Mouse (Mus musculus) thymus, postnatal 36 days (tissue): Measurements from ENCODE around the gene Armcx1.
"Not testable (repeated sequence)": the region's sequence is repeated elsewhere in the genome, so short reads cannot be mapped to it uniquely, and the experiment has no call there.

Experiments used
- DNase-seq, 2 experiments: peaks; one replicate each; pipeline ENCODE4 v3.0.0; 2022; ENCODE audit warnings: mixed read lengths in 2 of 2

Armcx1 gene

GRCm38 (mm10) chrX:134717752-134718308 is at the start of gene Armcx1:
TSS of gene Armcx1 (plus strand) at chrX:134717963.
- peak; percentile 30 to 55 for DNase-seq

- DNase-seq, result no peak
Observed at GRCm38 (mm10) chrX:134675022-134675421, 42.7 kb upstream of the Armcx1 start.

DNA sequence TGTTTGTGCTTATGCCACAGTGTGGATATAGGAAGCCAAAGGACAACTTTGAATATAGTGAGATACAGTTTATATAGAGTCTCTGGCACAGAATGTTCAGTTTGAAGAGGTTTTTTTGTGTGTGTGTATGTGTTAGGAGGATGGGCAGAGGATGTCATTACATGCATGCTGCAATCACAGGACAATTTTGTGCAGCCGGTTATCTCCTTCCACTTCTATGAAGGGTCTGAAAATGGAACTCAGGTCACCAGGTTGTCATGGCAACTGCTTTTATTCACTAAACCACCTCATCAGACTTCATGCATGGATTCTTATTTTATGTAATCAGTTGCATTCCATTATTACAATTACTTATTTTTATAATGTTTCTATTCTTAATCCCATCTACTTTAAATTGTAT is 41.8 kb upstream of the Armcx1 start:
- DNase-seq, result no peak

- no peak for DNase-seq
Observed at GRCm38 (mm10) chrX:134684936-134685335, 32.8 kb upstream of the Armcx1 start.

DNA sequence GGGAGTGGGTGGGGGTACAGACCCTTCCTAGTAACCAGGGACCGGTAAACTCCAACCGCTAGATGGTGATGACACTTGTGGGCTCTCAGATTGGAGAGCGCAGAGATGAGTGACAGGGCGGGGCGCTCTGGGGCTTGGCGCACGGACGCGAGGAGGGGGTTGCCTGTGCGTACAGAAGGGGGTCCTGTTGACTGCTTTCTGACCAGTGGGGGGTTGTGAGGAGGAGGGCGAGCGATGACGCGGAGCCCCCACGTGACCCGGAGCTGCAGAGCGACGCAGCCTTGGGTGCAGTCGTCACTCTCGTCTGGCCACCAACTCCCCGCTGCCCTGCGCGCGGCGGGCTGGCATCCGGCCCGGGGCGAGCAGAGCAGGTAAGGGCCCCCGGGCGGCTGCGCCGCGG is 31.5 kb upstream of the Armcx1 start, which contains the start of gene Armcx4:
Gene Armcx4, plus strand, starts transcription at position 253 of the 400 bp plus-strand sequence.
- peak; percentile 37 to 52 for DNase-seq

GRCm38 (mm10) chrX:134686739-134687171 is 31.0 kb upstream of the Armcx1 start:
- DNase-seq, result peak in 1 of 2 experiments; percentile 3

DNA sequence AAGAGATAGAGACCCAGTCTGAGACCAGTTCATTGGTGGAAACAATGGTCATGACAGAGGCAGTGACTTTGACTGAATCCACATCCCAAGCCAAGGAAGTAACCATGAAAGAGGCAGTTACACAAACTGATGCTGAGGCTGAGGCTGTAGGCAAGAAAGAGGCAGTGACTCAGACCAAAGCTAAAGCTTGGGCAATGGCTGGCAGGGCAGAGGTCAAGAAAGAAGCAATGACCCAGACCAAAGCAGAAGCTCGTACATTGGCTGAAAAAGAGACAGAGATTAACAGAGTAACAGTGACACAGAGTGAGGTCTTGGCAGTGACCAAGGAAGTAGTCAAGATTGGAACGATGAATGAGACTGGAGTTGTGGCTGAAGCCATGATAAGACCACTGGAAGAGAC is 28.1 kb upstream of the Armcx1 start:
- no peak for DNase-seq

DNA sequence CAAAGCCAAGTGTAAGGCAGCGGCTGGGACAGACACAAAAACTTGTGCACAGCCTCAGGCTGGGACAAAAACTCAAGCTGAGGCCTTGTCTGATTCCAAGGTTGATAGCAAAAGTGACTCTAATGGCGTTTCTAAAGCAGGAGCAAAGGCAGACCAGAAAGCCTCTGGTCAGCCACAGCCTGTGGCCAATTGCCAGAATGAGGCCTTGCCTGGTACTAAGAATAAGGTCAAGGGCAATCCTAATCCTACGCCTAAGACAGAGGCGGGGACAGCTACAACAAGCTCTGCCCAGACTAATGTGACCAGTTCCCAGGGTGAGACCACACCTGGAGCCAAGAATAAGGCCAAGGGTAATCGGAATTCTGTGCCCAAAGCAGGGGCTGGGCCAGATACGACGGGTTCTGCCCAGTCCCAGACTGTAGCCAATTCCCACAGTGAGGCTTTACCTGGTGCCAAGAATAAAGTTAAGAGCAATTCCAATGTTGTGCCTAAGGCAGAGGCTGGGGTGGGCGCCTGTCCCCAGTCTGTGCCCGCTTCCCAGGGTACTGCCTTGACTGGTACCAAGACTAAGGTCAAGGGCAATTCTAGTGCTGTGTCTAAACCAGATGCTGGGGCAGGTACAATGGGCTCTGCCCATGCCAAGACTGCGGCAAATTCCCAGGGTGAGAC is 26.8 kb upstream of the Armcx1 start:
- no peak for DNase-seq

GRCm38 (mm10) chrX:134691540-134691935 is 26.2 kb upstream of the Armcx1 start:
- no peak for DNase-seq

DNA sequence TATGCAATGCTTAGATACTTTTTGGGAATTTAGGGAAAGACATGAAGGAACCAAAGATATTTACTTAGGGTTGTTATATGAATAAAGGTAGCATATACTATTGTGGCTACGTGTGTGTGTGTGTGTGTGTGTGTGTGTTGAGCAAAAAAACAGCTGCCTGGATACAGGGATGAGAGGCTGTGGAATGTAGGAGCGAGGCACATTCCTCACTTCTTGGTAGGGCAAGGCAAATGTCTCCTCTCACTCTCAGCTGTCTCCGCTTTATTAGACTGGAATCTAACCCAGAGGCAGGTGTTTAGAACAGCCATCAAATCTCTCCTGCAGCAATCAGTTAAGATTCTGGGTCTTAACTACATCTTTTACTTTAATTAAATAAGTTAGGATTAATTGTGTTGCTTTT is 900 bp upstream of the Armcx1 start:
- no peak for DNase-seq

- DNase-seq, result peak; percentile 23 to 51
Observed at GRCm38 (mm10) chrX:134718524-134718923, 761 bp downstream of the Armcx1 start.

GRCm38 (mm10) chrX:134723762-134724161 is 6.0 kb downstream of the Armcx1 start:
- DNase-seq, result not testable (repeated sequence)

- no peak for DNase-seq
Observed at GRCm38 (mm10) chrX:134729778-134730177, 12.0 kb downstream of the Armcx1 start.

GRCm38 (mm10) chrX:134737796-134738195 is 20.0 kb downstream of the Armcx1 start:
- DNase-seq, result no peak

DNA sequence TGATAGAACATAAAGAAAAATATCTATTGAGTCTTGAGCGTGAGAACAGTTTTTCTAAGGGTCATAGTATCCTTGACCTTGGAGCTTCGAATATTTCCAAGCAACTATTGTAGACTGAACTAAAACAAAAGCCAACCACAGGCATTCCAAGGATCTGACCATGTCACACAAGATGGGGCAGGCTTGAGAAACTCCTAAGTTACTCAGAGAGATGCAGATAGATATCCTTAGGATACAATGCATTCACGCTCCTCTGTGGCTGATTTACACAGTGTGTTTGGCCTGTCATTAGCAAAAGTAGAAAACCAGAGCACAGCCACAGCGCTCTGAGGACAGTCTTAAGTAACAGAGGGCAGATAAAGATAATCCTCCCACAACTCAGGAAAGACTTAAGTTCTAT is 21.4 kb downstream of the Armcx1 start:
- no peak for DNase-seq

DNA sequence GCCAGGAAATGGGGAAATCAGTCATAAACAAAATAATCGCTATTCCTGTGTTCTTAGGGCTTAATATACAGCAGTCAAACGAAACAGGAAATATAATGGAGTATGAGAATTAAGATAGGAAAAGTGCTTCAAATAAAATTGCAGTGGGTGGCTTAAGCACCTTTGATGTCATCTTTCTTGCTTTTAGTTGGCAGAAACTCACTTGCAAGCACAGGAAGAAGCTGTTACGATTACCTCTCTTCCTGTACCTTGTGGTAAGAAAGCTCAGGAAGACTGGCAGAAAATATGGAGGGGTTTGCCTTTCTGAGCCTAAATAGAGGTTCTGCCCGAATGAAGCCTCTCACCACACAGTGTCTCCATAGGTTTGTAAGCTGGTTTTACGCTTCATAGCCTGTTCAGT is 24.1 kb downstream of the Armcx1 start:
- no peak for DNase-seq

GRCm38 (mm10) chrX:134746459-134746858 is 28.7 kb downstream of the Armcx1 start:
- peak; percentile 39 to 56 for DNase-seq

DNA sequence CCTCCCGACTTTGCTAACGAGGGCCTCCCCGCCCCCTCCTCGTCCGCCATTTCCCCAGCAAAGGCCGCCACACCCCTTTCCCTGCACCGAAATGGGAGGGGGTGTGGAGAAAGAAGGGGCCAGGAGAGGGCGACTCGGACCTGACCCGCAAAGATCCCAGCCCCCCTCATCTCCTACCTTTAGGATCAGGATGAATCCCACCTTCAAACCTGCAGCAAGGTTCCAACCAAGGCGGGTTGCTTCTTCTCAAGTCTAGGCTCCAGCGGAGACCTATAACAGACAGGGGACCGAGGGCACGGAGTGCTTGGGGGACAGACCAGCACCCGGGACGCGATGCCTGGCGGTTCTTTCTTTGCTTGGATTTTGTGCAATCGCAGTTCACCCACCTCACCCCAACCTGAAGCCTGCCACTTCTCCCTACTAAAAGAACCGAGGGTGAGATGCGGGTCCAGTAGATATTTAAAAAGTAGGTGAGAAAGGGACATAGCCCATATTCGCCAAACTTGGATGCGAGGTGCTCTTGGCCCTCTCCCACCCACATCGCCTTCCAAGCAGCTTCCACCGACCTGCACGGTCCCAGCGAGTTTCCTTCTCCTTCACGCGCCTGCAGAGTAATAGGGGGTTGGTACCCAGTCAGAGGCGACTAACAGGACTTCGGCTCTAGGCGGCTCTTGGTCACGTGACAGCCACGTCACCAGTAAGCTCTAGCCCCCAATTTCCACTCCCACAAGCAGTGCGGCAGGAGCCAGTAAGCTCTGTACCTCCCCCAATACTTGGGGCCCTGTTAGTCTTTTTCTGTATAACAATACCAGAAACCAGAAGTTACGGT is 33.2 kb downstream of the Armcx1 start, which contains the start of gene Armcx6:
Gene Armcx6, minus strand, starts transcription at position 654 of the 829 bp plus-strand sequence.
- peak; percentile 64 to 79 for DNase-seq

DNA sequence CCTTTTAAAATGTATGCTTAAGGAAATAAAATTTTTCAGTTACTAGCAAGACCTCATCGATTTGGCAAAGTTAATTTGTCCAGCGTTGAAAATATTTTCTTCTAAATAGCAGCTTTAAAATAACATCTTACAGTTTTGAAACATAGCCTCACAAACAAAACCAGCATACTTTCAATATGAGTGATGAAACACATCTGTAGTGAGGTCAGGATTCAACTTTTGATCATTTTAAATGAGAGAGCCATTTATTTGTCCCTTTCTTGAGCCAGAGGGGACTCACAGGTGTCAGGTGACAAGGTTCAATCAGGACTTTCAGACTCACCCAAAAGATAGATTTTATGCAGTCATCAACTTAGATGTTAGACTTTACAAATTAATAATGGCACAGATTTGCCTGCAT is 34.1 kb downstream of the Armcx1 start:
- no peak for DNase-seq

DNA sequence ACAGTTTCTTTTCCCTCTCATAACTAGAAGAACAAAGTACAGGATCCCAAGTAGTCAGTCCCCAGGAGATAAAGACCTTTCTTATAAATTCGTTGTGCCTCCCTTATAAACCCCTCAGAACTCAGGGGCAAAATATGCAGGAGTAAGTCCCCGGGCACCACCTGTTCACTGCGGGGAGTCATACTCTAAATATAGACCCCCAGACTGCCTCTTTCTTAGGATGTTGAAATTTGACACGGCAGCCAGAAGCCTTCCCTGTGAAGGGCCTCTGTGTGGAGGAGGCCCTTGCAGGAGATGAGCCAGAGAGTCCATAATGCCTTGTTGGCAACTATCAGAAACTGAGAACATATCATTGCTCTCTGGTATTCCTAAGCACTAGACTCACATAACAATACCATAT is 34.8 kb downstream of the Armcx1 start:
- no peak for DNase-seq

GRCm38 (mm10) chrX:134756434-134757292 is 38.9 kb downstream of the Armcx1 start, which contains the start of gene Armcx3:
TSS of gene Armcx3 (plus strand) at chrX:134756595.
- peak; percentile 55 to 66 for DNase-seq

DNA sequence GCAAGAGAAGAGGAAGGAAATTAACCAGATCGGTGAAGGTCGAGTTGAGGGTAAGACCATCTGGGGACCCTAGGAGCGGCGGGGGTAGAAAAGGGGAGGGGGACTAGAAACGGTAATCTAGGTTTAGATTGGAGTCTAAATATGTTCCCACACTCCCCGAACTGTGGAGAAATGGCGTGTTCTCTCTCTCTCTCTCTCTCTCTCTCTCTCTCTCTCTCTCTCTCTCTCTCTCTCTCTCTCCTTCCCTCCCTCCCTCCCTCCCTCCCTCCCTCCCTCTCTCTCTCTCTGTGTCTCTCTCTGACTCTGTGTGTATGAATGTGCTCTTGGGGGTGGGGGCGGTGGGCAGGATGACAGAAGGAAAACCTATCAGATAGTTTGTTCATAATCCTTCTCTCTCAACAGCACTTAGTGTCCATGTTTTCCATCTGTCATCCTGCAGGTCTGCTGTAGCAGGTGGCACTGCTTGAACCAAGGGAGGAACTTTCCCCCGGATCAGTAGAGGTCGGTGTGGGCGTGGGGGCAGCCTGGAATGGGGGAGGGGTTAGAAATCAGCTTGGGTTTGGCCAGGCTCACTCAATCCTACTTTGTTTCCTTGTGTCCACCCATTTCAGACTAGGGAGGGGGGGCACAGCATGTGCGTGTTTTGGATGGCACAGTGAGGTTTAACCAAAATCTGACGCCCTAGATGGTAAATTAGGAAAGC is 39.7 kb downstream of the Armcx1 start:
- DNase-seq, result no peak
